Mouse (Mus musculus): ENCODE results near the gene Tacr2. TPM values are rescaled to one million over a fixed set of nuclear protein-coding genes. Genes with fewer than 3 reads are reported as not detected.

Gene Tacr2
- total RNA-seq (2021): not detected
- long read RNA-seq, experiment 1: 0 reads
- long read RNA-seq, experiment 2: 0 reads

DNA sequence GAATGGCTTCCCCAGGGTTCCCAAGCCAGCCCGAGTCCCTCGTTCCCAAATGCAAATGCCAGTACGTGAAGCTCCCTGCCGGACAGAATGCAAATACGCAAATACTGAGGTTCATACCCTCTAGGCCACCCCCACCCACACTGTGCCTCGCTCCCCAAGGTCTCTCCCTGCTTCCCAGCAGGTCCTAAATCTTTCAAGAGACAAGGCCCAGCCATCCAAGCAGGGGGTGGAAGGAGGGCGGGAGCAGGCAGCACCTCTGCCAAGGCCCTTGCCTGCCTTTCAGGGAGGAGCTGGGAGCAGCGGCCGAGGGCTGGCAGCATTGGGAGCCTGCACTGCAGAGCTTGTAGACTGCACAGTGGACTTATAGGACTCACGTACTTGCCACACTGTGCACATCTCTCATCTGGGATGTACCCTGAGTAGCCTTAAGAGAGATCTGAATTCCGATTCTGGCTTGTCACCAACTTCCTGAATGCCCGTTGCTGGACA lies at the start of gene Tacr2:
TSS of gene Tacr2 (plus strand) at position 439 of the 489 bp plus-strand sequence.
- DNase-seq (ENCODE audit: low spot score): no peak

DNA sequence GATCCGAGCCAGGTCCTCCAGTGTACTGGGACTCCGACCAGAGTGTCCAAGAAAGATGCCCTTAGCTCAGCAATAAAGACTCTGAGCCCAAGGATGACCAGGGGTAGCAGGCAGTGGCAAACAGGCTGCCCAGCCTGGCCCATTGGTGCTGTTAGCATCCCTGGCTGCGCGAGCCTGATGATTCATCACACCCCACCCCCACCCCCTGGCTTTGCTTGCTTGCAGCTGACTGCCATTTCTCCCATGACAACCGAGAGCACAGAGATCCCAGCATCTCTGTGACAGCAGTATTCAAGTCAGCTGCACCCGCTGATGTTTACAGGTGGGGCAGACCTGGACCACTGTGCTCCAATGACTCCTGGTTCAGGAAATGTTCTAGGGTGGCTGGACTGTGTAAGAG lies 49.7 kb upstream of the Tacr2 start:
- no peak for DNase-seq (ENCODE audit: low spot score)

DNA sequence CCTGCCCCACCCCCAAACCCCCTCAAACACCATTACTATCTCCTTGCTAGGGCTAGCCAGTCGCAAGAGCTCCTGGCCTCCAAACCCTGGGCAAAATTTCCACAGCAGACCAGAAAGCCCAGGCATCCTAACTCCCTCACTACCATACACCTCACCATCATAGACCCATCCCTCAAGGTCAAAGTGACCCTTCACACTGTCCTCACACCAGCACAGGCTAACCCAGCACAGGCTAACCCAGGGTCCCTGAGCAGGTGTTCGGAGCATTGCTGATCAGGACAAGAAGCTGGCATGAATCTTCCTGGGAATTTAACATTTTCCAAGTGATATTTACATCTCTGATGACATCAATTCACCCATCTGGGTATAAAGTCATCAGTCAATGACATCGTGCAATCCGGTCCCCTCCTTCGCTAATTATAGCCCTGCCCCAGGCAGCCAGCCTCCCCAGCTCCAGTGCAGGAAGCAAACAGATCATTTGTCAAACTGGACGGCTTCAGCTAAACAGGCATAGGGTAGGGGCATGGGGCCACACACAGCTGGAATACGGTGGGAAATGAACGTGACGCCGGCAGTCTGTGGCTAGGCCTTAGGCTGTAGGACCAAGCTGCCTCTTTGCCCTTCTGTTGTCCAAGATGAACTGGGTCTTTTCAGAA lies 43.9 kb upstream of the Tacr2 start:
- DNase-seq (ENCODE audit: low spot score): peak; percentile 57

DNA sequence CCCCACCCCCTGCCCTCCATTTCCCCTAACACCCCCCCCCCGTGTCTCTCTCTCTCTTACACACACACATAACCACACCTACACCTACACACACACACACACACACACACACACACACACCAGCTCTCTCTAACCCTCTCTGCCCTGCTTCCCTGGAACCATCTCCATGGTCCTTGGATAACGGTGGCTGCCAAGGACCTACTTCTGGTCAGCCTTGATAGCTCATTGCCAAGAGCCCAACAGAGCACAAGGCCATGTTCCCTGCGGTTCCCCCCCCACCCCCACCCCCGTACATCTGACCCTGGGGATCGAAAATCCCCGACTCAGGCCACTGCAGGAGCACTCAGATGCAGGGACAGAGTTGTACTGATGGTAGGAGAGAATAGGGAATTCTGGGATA lies 40.9 kb upstream of the Tacr2 start:
- DNase-seq (ENCODE audit: low spot score): no peak

DNA sequence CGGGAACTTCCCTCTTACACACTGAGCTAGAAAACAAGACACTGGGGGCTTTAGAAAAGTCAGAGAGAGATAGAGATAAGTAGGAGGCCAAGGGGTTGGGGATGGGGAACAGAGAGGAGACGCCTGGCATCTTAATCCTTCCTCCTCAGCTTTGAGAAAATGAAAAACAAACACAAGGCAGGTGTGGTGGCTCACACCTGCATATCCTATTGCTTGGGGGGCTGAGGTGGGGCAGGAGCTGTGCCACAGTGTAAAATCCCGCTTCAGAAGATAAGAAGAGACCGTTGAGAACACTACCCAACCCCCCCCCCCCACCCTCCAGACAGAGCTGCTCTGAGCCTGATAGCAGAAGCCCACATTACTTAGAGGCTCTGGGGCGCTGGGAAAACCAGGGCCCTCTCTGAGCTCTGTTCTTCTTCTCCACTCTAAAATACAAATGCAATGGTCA lies 37.0 kb upstream of the Tacr2 start:
- no peak for DNase-seq (ENCODE audit: low spot score)

DNA sequence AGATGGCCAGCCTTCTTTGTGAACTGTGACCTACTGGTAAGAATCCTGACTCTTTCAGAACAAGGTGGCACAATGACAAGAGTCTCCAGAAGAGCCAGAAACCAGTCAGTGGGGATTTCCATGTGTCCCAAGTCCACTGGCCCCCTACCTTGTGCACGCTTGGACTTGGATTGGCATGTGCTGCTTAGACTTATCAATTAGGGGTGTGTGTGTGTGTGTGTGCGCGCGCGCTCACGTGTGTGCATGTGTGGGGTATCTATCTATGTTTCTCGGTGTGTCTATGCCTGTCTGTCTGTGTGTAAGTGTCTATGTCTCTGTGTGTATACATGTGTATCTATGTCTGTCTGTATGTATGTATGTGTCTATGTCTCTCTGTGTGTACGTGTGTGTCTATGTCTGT lies 36.6 kb upstream of the Tacr2 start:
- DNase-seq (ENCODE audit: low spot score): no peak

DNA sequence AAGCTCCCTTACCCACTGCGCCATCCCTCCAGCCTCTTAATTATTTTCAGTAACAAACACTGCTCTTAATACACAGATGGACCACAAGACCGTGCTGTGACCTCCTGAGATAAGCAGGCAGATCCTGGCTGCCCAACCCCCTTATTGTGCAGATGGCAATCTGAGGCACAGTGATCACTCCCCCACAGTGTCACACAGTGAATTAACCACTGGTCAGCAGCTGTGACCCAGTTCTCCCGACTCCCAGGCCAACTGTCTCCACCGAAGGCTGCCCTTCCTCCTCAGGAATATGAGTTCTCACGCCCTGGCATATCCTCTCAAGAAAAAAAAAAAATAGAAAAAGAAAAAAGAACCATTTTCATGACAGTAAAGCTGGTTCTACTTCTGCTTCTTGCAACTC lies 35.6 kb upstream of the Tacr2 start:
- DNase-seq (ENCODE audit: low spot score): no peak

DNA sequence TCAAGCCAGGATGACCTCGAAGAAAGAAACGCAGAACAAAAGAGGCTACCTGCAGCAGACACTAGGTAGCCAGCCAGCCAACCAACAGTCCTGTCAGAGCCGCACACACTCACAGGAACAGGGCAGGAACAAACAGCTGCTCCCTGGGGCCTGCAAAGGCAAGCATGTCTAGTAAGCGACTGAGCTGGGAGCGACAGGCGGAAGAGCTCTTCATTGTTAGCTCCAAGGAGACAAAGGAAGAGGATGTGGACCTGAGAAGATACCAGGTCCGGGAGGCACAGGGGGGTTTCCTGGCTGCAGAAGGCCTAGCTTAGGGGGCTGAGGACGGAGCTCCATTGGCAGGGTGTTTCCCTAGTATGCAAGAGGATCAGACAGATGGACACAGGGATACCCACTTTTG lies 35.0 kb upstream of the Tacr2 start:
- no peak for DNase-seq (ENCODE audit: low spot score)

DNA sequence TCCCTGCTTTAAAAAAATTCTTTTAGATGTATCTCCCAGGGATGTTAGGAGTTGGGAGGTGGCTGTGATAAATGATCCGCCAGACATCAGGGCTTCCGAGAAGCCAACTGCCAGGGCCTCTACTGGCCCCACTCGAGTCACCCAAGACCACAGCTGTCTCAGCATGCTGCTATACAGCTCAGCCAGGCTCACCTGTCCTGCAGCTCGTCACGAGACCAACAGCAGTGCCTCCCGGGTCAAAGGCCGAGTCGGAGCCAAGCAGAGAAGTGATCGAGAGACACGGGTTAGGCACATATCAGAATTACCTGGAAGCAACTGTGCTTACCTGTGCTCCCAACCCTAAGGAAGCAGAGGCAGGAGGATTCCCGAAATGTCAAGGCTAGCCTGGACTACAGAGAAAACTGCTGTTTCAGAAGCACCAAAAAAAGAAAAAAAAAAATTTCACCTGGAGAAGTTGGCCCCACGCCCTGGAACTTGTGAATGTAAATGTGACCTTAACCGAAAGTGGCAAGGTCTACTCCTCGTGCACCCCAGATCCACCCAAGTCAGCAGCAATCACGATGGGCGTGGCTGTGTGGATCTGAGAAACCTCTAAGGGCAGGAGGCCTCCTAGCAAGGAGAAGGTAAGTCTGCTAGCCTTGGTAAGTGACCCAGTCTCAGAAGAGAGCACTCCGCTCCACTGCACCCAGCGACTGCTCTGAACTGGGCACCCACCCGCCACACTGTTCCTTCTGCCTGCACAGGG lies 34.0 kb upstream of the Tacr2 start:
- no peak for DNase-seq (ENCODE audit: low spot score)

DNA sequence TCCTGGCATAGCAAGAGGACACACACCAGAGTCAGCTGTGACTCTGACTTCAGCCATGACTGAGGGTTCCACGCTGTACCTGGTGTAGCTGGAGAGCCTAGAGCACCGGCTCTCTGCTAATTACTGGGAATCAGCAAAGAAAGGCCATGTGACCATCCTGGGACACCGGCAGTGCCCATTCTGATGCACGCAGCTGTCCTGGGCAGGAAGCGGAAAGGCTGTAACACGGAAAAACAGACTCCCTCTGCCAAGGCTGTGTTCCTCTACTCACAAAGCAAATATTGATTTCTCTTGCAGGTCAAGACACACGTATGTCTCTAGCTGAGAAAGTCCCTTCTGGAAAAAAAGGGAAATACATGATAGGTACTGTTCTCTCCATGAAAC lies 33.5 kb upstream of the Tacr2 start:
- no peak for DNase-seq (ENCODE audit: low spot score)

DNA sequence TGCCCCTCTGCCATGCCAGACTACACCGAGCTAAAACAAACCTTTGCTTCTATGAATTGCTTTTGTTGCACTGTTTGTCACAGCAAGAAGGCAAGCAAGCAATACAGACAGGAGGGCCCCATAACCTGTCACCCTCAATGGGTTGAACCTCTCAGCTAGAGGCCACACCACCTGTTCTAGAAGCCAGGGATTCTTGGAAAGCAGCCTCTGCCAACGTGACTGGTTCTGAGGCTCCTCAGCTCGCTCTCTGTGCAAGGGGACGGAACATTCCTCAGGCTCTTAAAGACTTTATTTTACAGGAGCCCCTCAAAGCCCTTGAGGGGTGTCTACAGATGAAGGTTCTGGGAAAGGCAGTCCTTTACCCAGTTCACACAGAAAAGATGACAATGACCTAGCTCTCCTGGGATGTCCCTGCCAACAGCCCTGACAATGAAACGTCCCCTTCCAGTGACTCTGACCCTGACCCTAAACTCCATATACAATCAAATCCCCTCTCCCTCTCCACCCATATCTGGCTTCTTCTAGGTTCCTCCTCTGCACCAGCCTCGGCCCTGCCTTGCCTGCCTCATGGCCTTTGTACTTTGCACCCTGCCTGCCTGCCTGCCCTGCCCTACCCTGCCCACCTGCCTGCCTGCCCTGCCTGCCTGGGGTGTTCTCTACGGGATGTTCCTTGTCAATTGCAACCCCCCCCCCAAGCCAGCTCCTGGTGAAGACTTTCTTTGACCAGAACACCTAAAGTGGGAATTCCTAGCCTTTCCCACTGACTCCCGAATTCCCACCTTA lies 31.3 kb upstream of the Tacr2 start:
- DNase-seq (ENCODE audit: low spot score): no peak

DNA sequence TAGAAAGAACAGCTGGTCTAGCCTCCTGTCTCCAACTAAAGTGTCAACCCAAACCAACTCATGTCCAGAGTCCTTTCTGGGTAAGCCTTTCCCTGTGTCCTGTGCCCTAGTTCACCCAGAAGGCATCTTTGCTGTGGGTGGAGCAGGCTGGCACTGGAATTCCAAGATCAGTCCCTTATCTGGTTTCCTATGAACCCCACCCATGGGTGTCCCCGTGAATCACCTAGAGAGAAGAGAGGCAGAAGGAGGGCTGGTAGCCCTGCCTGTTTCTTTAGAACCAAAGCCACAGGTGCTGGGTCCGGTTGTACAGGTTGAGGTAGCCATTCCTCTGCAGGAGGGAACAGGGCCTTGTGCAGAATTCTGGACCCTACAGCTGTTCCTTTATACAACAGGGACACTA lies 30.6 kb upstream of the Tacr2 start:
- no peak for DNase-seq (ENCODE audit: low spot score)

DNA sequence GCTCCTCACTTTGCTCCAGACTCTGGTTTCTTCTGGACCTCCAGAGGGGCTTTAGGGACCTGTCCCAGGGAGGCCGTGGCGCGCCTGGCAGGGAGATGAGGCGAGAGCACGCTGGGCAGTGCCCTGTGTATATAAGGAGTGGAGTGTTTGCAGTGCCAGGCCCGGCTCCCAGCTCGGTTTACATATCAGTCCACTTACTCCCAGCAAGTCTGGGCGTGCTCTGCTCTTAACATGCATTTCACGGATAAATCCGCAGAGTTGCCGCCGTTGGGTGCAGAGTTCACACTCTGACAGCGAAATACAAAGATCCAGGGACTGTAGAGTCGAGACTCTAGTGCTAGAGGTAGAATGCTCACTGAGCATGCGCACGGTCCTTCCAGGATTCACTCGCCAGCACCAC lies 29.5 kb upstream of the Tacr2 start:
- peak; percentile 39 for DNase-seq (ENCODE audit: low spot score)

DNA sequence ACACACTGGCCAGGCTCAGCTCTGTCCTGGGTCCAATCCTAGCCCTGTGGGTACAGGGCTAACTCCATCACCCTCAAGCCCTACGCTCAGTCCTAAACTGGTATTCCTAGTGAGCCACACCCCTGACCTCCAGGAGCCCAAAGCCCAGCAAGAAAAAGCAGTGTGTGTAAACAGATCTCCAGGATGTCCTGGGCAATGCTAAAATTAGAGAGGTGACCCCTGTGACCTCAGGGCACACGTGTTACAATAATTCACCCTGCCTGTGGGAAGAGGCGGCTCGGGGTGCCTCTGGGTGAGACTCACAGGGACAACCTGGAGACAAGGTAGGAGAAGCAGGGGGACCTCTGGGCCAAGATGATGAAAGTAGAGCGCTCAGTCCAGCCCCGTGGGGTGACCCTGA lies 28.0 kb upstream of the Tacr2 start:
- DNase-seq (ENCODE audit: low spot score): peak; percentile 76

DNA sequence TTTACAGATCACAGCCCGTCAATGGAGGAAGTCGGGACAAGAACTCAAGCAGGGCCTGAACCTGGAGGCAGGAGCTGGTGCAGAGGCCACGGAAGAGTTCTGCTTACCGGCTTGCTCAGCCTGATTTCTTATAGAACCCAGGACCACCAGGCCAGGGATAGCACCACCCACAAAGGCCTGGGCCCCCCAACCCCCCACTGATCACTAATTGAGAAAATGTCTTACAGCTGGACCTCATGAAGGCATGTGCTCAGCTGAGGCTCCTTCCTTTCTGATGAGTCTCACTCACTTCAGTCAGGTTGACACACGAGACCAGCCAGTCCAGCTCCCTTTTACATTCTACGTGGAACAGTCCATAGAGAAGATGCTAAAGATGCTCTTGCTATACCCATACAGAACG lies 26.4 kb upstream of the Tacr2 start:
- DNase-seq (ENCODE audit: low spot score): no peak

DNA sequence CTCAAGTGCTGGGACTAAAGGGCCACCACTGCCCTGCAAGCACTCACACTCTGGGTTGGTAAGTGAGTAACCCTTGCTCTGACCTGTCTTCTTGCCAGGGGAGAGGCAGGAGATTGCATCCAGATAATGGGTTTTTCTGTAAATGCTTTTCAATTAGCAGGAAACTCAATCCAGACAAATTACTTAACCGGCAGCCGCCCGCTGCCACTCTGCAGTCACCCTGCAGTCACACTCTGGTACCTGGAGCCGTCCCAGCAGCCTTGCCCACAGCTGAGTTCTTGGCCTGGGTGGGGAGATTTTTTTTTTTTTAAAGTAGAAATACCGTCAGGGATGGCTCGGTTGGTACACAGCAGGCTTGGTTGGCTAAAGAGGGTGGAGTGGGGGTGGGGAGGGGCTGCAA lies 24.1 kb upstream of the Tacr2 start:
- DNase-seq (ENCODE audit: low spot score): no peak

DNA sequence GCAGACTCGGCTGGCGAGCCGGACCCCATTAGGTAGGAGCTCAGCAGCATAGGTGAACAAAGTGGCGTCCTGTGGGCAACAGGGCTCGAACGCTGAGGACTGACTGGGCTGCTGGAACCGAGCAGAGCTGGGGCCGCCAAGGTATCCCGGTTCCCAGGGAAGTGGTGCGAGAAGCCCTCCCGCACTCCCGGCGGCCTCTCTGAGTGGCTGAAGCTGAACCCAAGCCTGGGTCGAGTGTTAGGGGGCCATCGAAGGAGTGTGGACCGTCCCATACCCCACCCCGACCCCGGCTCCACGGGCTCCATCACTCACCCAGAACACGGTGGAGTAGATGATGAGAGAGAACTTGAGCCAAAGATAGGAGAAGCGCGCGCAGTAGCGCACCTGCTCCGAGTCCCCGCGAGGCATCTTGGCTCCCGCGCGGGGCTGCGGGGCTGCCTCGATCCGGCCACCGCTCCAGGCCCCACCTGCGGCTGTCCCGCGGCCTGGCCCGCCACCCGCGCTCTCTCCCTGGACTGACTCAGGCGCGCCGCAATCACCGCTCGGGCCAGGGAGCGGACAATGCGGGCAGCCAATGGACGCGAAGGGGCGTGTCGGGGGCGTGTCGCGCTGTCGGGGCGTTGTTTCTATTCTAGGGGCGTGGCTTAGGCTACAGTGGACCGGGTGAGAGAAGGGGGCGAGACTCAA lies 21.4 kb upstream of the Tacr2 start, which contains the start of gene Tspan15:
TSS of gene Tspan15 (minus strand) at position 544 of the 687 bp plus-strand sequence.
- DNase-seq (ENCODE audit: low spot score): peak; percentile 91

DNA sequence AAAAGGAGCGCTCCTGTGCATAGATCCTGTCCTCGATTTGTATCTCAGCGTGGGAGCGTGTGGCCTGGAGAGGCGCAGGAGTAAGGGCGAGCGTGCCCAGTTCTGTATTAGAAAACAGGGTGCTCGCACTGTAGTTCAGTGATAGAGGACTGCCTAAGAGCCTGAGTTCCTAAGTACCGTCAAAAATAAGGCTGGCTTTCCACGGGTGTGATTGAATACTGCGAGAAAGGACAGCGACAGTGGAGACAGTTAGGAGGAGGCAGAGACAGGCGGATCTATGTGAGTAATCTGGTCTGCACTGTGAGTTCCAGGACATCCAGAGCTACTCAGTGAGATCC lies 20.9 kb upstream of the Tacr2 start:
- no peak for DNase-seq (ENCODE audit: low spot score)

DNA sequence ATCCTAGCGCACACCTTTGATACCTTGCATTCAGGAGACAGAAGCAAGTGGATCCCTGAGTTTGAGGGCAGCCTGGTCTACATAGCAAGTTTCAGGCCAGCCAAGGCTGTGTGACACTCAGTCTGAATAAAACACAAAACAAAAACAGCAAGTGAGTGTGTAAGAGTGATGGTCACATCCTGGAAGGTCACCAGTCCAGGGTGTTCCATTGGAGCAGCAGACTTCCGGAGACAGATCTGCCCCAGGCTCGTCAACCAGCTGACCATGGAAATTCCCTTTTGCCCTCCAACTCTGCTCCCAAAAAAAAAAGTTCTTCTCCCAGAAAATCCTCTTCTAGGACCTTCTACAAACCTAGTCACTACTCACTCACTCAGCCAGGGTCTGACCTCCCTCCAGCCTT lies 20.4 kb upstream of the Tacr2 start:
- no peak for DNase-seq (ENCODE audit: low spot score)

DNA sequence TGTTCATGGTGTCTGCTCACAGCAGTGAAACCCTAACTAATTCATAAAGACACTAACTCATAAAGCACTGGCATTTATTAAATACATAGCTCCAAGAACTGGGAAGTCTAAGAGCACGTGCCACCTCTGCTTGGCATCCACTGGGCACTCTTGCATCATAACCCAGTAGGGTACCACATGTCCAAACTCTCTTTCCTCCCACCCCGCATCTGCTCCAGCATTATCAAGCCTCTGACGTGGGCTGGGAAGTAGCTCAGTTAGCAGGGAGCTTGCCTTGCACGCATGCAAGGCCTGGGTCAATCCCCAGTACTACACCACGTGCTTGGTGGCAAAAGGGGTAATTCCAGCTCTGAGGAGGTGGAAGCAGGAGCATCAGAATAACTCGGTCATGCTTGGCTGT lies 16.1 kb upstream of the Tacr2 start:
- no peak for DNase-seq (ENCODE audit: low spot score)

DNA sequence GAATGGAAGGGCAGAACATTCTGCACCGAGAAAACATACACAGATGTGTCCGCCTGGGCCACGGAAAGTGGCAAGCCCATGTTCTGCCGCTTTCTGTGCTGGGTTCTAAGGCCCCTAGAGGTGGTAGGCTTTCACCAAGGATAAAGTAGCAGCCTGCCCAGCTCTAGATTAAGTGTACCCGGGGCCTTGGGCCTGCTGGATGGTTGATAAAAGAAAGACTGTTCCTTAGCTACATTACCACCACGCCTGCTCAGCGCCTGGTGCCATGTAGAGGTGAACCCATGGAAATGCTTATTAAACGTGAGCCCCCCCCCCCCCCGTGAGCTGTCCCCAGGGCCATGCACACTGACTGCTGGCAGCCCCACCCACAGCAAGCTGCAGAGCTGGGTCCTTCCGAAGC lies 15.0 kb upstream of the Tacr2 start:
- no peak for DNase-seq (ENCODE audit: low spot score)

DNA sequence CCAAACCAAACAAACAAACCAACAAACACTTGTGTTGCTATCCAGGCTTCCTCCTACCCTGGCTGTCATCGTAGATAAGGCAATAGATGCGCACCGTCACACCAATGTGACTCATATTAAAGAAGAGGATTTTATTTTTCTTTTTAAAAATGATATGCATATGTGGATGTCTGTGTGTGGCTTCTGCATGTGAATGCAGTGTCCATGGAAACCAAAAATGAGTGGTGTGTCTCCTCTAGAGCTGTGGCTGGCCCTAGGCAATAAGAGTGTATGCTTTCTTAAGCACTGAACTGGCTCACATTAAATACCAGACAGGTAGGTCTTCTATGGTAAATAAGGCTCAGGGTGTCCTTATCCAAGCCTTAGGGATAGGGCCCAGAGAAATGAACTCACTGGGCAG lies 13.6 kb upstream of the Tacr2 start:
- DNase-seq (ENCODE audit: low spot score): no peak
